Mouse (Mus musculus) mammary gland, adult 2 months (tissue): ENCODE results near the gene Olfr588-ps1. TPM values are rescaled to one million over a fixed set of nuclear protein-coding genes. Genes with fewer than 3 reads are reported as not detected.

ENCODE experiments used
- polyA plus RNA-seq: library from polyadenylated mRNA; depleted of rRNA; stranded (reverse); fragments of >200 nt; gene quantifications from 2 replicates; pipeline ENCODE4 v1.2.3, GENCODE M21; 2012; ENCODE audit warnings: low replicate concordance; rRNA removed

The Olfr588-ps1 gene
- polyA plus RNA-seq = not detected in 2 replicates

DNA sequence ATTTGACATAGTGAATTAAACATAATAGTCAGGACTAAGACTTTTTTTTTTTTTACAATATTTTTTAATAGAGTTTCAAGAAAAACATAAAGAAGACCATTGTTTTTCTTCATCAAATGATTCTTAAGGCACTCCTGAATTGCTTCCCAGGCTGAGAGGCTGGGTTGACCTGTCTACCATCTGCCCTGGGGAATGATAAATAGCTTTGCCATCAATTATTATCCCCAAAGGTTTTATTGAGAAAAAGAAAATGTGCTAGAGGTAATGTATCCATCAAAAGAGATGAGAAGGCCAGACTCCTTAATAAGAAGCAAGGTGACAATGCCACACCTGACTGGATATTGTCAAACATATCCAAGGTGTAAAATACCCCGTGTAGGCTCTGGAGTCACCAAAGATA is at the start of gene Olfr588-ps1:
Gene Olfr588-ps1 (plus strand): TSS at position 301 of the 400 bp plus-strand sequence.

DNA sequence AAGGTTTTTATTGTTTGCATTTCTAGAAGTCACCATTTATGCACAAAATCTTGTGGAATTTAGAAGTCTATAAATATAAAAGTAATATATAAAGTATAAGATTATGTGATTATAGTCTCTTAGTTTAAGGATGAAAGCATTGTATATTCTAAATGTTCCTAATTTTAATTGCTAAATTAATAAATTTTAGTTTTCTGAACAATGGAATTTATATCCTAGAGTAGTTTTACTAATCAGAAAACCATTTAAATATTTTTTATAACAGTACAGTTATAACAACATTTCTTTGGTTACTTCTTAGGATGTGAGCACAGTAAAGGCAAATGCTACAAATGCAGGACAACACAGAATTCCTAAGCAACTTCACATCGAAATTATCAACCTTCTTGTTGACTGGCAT is 43.3 kb upstream of the Olfr588-ps1 start, which contains the start of gene Olfr585:
Gene Olfr585 (plus strand): TSS at position 301 of the 400 bp plus-strand sequence.

DNA sequence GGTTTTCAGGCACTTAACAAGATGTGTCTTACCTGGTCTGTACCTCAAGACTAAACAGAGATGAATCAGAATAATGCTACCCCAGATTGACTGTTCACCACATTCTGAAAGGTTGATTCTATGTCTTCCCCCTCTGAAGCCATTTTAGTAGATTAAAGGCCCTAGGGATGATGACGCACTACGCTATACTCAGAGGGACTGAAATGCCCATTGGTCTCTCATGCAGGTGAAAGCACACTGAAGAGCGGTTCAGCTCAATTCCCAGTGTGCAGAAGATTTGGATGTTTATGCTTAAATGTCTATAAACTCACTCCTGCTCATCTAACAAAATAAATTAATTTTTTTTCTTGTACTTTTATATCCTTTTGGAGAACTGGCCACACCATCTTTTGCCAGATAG is 15.1 kb upstream of the Olfr588-ps1 start, which contains the start of gene Olfr586:
Gene Olfr586 (minus strand): TSS at position 101 of the 400 bp plus-strand sequence.

DNA sequence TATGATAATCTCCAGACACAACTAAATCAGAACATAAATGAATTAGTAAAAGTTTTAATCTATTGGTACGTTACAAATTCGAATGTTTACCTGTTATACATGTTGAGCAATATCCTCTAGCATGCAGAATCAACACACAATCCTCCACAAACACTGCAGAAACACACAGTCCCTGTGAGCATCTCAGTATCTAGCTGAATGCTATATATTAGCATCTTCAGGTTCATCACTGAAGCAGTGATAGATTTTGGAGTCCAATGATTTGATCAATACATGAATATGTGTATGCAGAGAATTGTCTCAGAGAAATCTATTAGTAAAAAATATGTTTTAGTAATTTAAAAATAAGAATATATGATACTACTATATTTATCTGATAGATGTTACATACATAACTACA is 15.6 kb downstream of the Olfr588-ps1 start, which contains the start of gene Olfr589:
Gene Olfr589 (minus strand): TSS at position 101 of the 400 bp plus-strand sequence.

DNA sequence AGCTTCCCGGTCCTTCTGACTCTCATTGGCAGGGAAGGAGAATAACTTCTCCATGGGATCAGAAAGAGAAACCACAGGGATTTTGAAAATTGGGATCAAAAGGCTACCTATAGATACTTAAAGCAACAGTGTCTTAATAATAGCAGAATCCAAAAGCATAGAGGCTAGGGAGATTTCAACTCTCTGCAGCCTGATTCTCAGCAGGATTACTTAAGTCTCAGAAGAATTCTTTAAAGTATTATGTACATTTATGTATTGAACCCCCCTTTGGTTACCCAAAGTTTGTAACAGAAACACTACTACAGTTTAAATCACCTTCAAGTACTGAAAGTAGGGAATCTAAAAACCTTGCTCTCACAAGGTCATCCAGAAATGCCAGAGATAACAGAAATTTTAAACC is 37.6 kb downstream of the Olfr588-ps1 start, which contains the start of gene Olfr591:
Gene Olfr591 (minus strand): TSS at position 101 of the 400 bp plus-strand sequence.

DNA sequence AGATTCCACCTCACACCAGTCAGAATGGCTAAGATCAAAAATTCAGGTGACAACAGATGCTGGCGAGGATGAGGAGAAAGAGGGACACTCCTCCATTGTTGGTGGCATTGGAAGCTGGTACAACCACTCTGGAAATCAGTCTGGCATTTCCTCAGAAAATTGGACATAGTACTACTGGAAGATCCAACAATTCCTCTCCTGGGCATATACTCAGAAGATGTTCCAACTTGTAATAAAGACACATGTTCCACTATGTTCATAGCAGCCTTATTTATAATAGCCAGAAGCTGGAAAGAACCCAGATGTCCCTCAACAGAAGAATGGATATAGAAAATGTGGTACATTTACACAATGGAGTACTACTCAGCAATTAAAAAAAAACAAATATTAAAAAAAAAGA is 43.8 kb downstream of the Olfr588-ps1 start, which contains the start of gene Olfr592:
Gene Olfr592 (plus strand): TSS at position 301 of the 400 bp plus-strand sequence.

Other genes starting within 250 kb of the Olfr588-ps1 start
- not detected in 2 replicates for gene Olfr569, start 250.0 kb upstream of the Olfr588-ps1 start, polyA plus RNA-seq
- not detected in 2 replicates for gene Olfr570, start 246.3 kb upstream of the Olfr588-ps1 start, polyA plus RNA-seq
- gene Olfr571, start 223.3 kb upstream of the Olfr588-ps1 start, polyA plus RNA-seq = not detected in 2 replicates
- not detected in 2 replicates for gene Olfr572, start 216.5 kb upstream of the Olfr588-ps1 start, polyA plus RNA-seq
- not detected in 2 replicates for gene Olfr573-ps1, start 198.3 kb upstream of the Olfr588-ps1 start, polyA plus RNA-seq
- gene Olfr574, start 192.4 kb upstream of the Olfr588-ps1 start, polyA plus RNA-seq = not detected in 2 replicates
- not detected in 2 replicates for gene Olfr575, start 182.1 kb upstream of the Olfr588-ps1 start, polyA plus RNA-seq
- gene Olfr576, start 178.2 kb upstream of the Olfr588-ps1 start, polyA plus RNA-seq = not detected in 2 replicates
- not detected in 2 replicates for gene Olfr577, start 164.9 kb upstream of the Olfr588-ps1 start, polyA plus RNA-seq
- not detected in 2 replicates for gene Olfr578, start 151.6 kb upstream of the Olfr588-ps1 start, polyA plus RNA-seq
- gene Olfr582, start 102.9 kb upstream of the Olfr588-ps1 start, polyA plus RNA-seq = not detected in 2 replicates
- not detected in 2 replicates for gene Olfr583, start 89.6 kb upstream of the Olfr588-ps1 start, polyA plus RNA-seq
- not detected in 2 replicates for gene Olfr584, start 59.0 kb upstream of the Olfr588-ps1 start, polyA plus RNA-seq
- not detected in 2 replicates for gene Olfr585, start 43.2 kb upstream of the Olfr588-ps1 start, polyA plus RNA-seq
- not detected in 2 replicates for gene Olfr586, start 15.2 kb upstream of the Olfr588-ps1 start, polyA plus RNA-seq
- gene Olfr589, start 15.5 kb downstream of the Olfr588-ps1 start, polyA plus RNA-seq = not detected in 2 replicates
- gene Olfr591, start 37.5 kb downstream of the Olfr588-ps1 start, polyA plus RNA-seq = not detected in 2 replicates
- not detected in 2 replicates for gene Olfr592, start 43.9 kb downstream of the Olfr588-ps1 start, polyA plus RNA-seq
- not detected in 2 replicates for gene Olfr593, start 71.0 kb downstream of the Olfr588-ps1 start, polyA plus RNA-seq
- gene Olfr594, start 76.1 kb downstream of the Olfr588-ps1 start, polyA plus RNA-seq = not detected in 2 replicates
- gene Usp17ld, start 111.6 kb downstream of the Olfr588-ps1 start, polyA plus RNA-seq = not detected in 2 replicates
- gene Olfr596, start 164.8 kb downstream of the Olfr588-ps1 start, polyA plus RNA-seq = not detected in 2 replicates
- not detected in 2 replicates for gene Olfr597, start 175.4 kb downstream of the Olfr588-ps1 start, polyA plus RNA-seq
- gene Olfr598, start 182.7 kb downstream of the Olfr588-ps1 start, polyA plus RNA-seq = not detected in 2 replicates
- not detected in 2 replicates for gene Olfr599, start 195.0 kb downstream of the Olfr588-ps1 start, polyA plus RNA-seq
- not detected in 2 replicates for gene Olfr600, start 208.8 kb downstream of the Olfr588-ps1 start, polyA plus RNA-seq
- not detected in 2 replicates for gene Olfr601, start 221.8 kb downstream of the Olfr588-ps1 start, polyA plus RNA-seq
- gene Olfr603, start 245.3 kb downstream of the Olfr588-ps1 start, polyA plus RNA-seq = not detected in 2 replicates